ENCODE assay signal across 29 mouse cellular contexts in the genomic region with DNA sequence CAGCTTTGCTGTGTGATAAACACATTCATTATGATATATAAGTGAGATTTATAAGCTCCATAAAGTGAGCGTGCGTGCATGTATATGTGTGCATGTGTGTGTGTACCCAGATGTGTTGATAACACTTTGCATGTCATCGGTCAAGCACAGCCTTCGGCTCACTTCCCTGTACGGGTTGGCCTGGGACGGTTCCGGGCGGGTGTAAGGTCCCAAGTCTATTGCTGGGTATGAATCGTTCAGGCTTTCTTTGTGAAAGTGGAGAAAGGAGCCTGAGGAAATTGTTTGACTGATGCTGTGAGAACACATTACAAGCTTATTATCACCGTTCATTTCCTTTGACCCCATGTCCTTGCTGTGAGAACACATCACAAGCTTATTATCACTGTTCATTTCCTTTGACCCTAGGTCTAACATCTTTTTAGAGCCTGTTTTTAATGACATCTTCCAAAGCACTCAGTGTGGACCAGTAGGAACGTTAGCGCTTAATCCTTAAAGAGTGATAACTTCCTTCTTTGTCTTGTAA. TPM values are rescaled to one million over a fixed set of nuclear protein-coding genes. Genes with fewer than 3 reads are reported as not detected.
DNase-seq lines count a peak whose midpoint lies in the region; ATAC-seq and TF ChIP-seq lines count a peak whose summit lies in the region.
"Had no signal": no experiment of that assay in that cellular context is flagged by ENCODE, and none has a peak within 500 bp of the region (broad histone marks: within the 10 kb centered on the region; RNA-seq: fewer than 3 reads in every experiment).

No protein-coding gene starts in this region.

- no peaks in the 10 kb centered on the region for H3K9me3 ChIP-seq in forebrain, postnatal 0 days (ENCODE audit: low read length)
- no peaks in the 10 kb centered on the region for H3K9me3 ChIP-seq in forebrain, embryonic 15.5 days
- no peaks in the 10 kb centered on the region for H3K9me3 ChIP-seq in kidney, embryonic 14.5 days (ENCODE audit: control insufficient read depth, low read length)
- no peaks in the 10 kb centered on the region for H3K9me3 ChIP-seq in lung, embryonic 15.5 days
- H3K9me3 ChIP-seq in stomach, embryonic 16.5 days (replicated peaks; ENCODE audit: control insufficient read depth, low read length), result no peaks in the 10 kb centered on the region
- H3K9me3 ChIP-seq: embryonic facial prominence, embryonic 15.5 days; heart, embryonic 10.5 days; limb, embryonic 12.5 days had no signal

- no peak overlapping the region for H3K9ac ChIP-seq in forebrain, postnatal 0 days
- H3K9ac ChIP-seq in forebrain, embryonic 15.5 days (replicated peaks), result no peak overlapping the region
- no peak overlapping the region for H3K9ac ChIP-seq in kidney, embryonic 14.5 days (ENCODE audit: low read depth, low read length)
- no peak overlapping the region for H3K9ac ChIP-seq in lung, embryonic 15.5 days
- H3K9ac ChIP-seq in stomach, embryonic 16.5 days (ENCODE audit: low read length), result no peak overlapping the region
- H3K9ac ChIP-seq: embryonic facial prominence, embryonic 15.5 days; hindbrain, embryonic 14.5 days; limb, embryonic 12.5 days had no signal

- DNase-seq in forebrain, postnatal 0 days, result no peak
- peak; percentile 12 for DNase-seq in kidney, adult 9 months
- no peak for DNase-seq in lung, postnatal 36 days
- DNase-seq: cerebellum, adult 9-11 months; gastrocnemius, adult 2 months; heart, postnatal 36 days; kidney, adult 18-20 months; kidney, postnatal 36 days; thymus, postnatal 14 days had no signal

- no peaks in the 10 kb centered on the region for H3K27me3 ChIP-seq in forebrain, postnatal 0 days (ENCODE audit: insufficient read depth, low read length)
- no peaks in the 10 kb centered on the region for H3K27me3 ChIP-seq in forebrain, embryonic 15.5 days
- no peaks in the 10 kb centered on the region for H3K27me3 ChIP-seq in kidney, embryonic 14.5 days (ENCODE audit: control insufficient read depth, insufficient read depth, low read length)
- no peaks in the 10 kb centered on the region for H3K27me3 ChIP-seq in lung, embryonic 15.5 days
- no peaks in the 10 kb centered on the region for H3K27me3 ChIP-seq in stomach, embryonic 16.5 days (ENCODE audit: control insufficient read depth, insufficient read depth, low read length)
- H3K27me3 ChIP-seq: embryonic facial prominence, embryonic 15.5 days; limb, embryonic 12.5 days had no signal

- H3K4me3 ChIP-seq in forebrain, postnatal 0 days (ENCODE audit: low read depth, low read length), result no peak overlapping the region
- no peak overlapping the region for H3K4me3 ChIP-seq in forebrain, embryonic 15.5 days
- H3K4me3 ChIP-seq in kidney, embryonic 14.5 days (ENCODE audit: low read length), result no peak overlapping the region
- H3K4me3 ChIP-seq in lung, embryonic 15.5 days, result no peak overlapping the region
- no peak overlapping the region for H3K4me3 ChIP-seq in stomach, embryonic 16.5 days (replicated peaks; ENCODE audit: low read length)
- H3K4me3 ChIP-seq: embryonic facial prominence, embryonic 15.5 days; gastrocnemius, adult 2 months; heart, embryonic 10.5 days; limb, embryonic 12.5 days had no signal

- no peaks in the 10 kb centered on the region for H3K36me3 ChIP-seq in forebrain, postnatal 0 days (ENCODE audit: insufficient read depth)
- no peaks in the 10 kb centered on the region for H3K36me3 ChIP-seq in forebrain, embryonic 15.5 days
- H3K36me3 ChIP-seq in kidney, embryonic 14.5 days (ENCODE audit: control insufficient read depth, insufficient read depth, low read length), result no peaks in the 10 kb centered on the region
- H3K36me3 ChIP-seq in lung, embryonic 15.5 days, result no peaks in the 10 kb centered on the region
- H3K36me3 ChIP-seq in stomach, embryonic 16.5 days (ENCODE audit: control insufficient read depth, insufficient read depth, low read length), result no peaks in the 10 kb centered on the region
- H3K36me3 ChIP-seq: embryonic facial prominence, embryonic 15.5 days; heart, embryonic 10.5 days; limb, embryonic 12.5 days had no signal

- WGBS in forebrain, postnatal 0 days, result 76% methylated on average over 12 of the region's 12 CpGs
- WGBS in forebrain, embryonic 15.5 days, result 72% methylated on average over 12 of the region's 12 CpGs
- WGBS in kidney, embryonic 14.5 days, result 82% methylated on average over 12 of the region's 12 CpGs
- WGBS in lung, embryonic 15.5 days, result 44% methylated on average over 12 of the region's 12 CpGs
- WGBS in stomach, embryonic 16.5 days, result 67% methylated on average over 12 of the region's 12 CpGs

- no peak overlapping the region for H3K4me2 ChIP-seq in forebrain, postnatal 0 days (ENCODE audit: low read depth)
- no peak overlapping the region for H3K4me2 ChIP-seq in forebrain, embryonic 15.5 days (replicated peaks)
- no peak overlapping the region for H3K4me2 ChIP-seq in kidney, embryonic 14.5 days (replicated peaks; ENCODE audit: low read depth, low read length)
- H3K4me2 ChIP-seq in lung, embryonic 15.5 days, result no peak overlapping the region
- no peak overlapping the region for H3K4me2 ChIP-seq in stomach, embryonic 16.5 days (ENCODE audit: low read depth, low read length)
- H3K4me2 ChIP-seq: embryonic facial prominence, embryonic 15.5 days; hindbrain, embryonic 14.5 days; limb, embryonic 12.5 days; midbrain, embryonic 11.5 days had no signal

- no peaks in the 10 kb centered on the region for H3K4me1 ChIP-seq in forebrain, postnatal 0 days (ENCODE audit: insufficient read depth)
- no peaks in the 10 kb centered on the region for H3K4me1 ChIP-seq in forebrain, embryonic 15.5 days
- no peaks in the 10 kb centered on the region for H3K4me1 ChIP-seq in kidney, embryonic 14.5 days (ENCODE audit: control insufficient read depth, insufficient read depth, low read length)
- peaks cover 27% of the 10 kb centered on the region for H3K4me1 ChIP-seq in lung, embryonic 15.5 days
- no peaks in the 10 kb centered on the region for H3K4me1 ChIP-seq in stomach, embryonic 16.5 days (ENCODE audit: control insufficient read depth, insufficient read depth, low read length)
- H3K4me1 ChIP-seq: embryonic facial prominence, embryonic 15.5 days; limb, embryonic 12.5 days had no signal

- H3K27ac ChIP-seq in forebrain, postnatal 0 days (ENCODE audit: low read depth, low read length), result no peak overlapping the region
- H3K27ac ChIP-seq in forebrain, embryonic 15.5 days (replicated peaks), result no peak overlapping the region
- H3K27ac ChIP-seq in kidney, embryonic 14.5 days (ENCODE audit: low read depth, low read length), result no peak overlapping the region
- peak overlapping the region; percentile 72 for H3K27ac ChIP-seq in lung, embryonic 15.5 days
- H3K27ac ChIP-seq in stomach, embryonic 16.5 days (ENCODE audit: low read length), result peak overlapping the region; percentile 23; the same call in 1 of the 2 replicates
- H3K27ac ChIP-seq: embryonic facial prominence, embryonic 15.5 days; gastrocnemius, adult 2 months; heart, embryonic 10.5 days; hindbrain, embryonic 14.5 days; limb, embryonic 12.5 days had no signal

- ATAC-seq in forebrain, postnatal 0 days, result peak; percentile 14; the same call in 1 of the 2 replicates
- no peak for ATAC-seq in forebrain, embryonic 15.5 days (replicated peaks)
- ATAC-seq in kidney, embryonic 14.5 days (ENCODE audit: low FRiP score, low TSS enrichment), result no peak
- no peak; the same call in 1 of the 2 replicates for ATAC-seq in lung, embryonic 15.5 days (ENCODE audit: borderline replicate concordance, extremely low read depth, low FRiP score, low TSS enrichment)
- ATAC-seq in stomach, embryonic 16.5 days (ENCODE audit: insufficient read depth, low FRiP score), result no peak
- ATAC-seq: CD4-positive, CD25-positive, alpha-beta regulatory T cell, adult 4 months; inflammation-experienced regulatory T-cells, adult 6 months had no signal

- TF ChIP-seq CTCF in forebrain, postnatal 0 days (IDR thresholded peaks at IDR 0.05; ENCODE audit: low read depth), result no peak

RNA-seq across cellular contexts. Expression of gene P2ry14, which starts 14.4 kb away (rescaled TPM):
- total RNA-seq in forebrain, postnatal 0 days (2014; rRNA removed), result 2.2 and 2.6 TPM in 2 replicates
- polyA plus RNA-seq in forebrain, postnatal 0 days (2015; fragmentation: Nextera tagmentation; extraction: Ambion mirVana), result 3.2 TPM in 2 replicates
- 3.0 and 3.5 TPM in 2 replicates for polyA plus RNA-seq in forebrain, embryonic 15.5 days (2015; fragmentation: Nextera tagmentation; extraction: Ambion mirVana)
- polyA plus RNA-seq in kidney, embryonic 14.5 days (2014; fragmentation: Nextera tagmentation; extraction: Ambion mirVana), result 1.8 and 2.3 TPM in 2 replicates
- 19.1 and 24.7 TPM in 2 replicates for polyA plus RNA-seq in lung, embryonic 15.5 days (2015; fragmentation: Nextera tagmentation; extraction: Ambion mirVana)
- polyA plus RNA-seq in stomach, embryonic 16.5 days (2015; fragmentation: Nextera tagmentation; extraction: Ambion mirVana), result 6.3 and 6.8 TPM in 2 replicates

RNA-seq across cellular contexts. Expression of gene Gpr171, which starts 37.4 kb away (rescaled TPM):
- not detected in 2 replicates for total RNA-seq in forebrain, postnatal 0 days (2014; rRNA removed)
- polyA plus RNA-seq in forebrain, postnatal 0 days (2015; fragmentation: Nextera tagmentation; extraction: Ambion mirVana), result 0.08 and 0.24 TPM in 2 replicates
- polyA plus RNA-seq in forebrain, embryonic 15.5 days (2015; fragmentation: Nextera tagmentation; extraction: Ambion mirVana), result 0.96 and 1.0 TPM in 2 replicates
- 0.58 and 1.3 TPM in 2 replicates for polyA plus RNA-seq in kidney, embryonic 14.5 days (2014; fragmentation: Nextera tagmentation; extraction: Ambion mirVana)
- polyA plus RNA-seq in lung, embryonic 15.5 days (2015; fragmentation: Nextera tagmentation; extraction: Ambion mirVana), result 0.92 and 1.3 TPM in 2 replicates
- polyA plus RNA-seq in stomach, embryonic 16.5 days (2015; fragmentation: Nextera tagmentation; extraction: Ambion mirVana), result 0.81 and 1.0 TPM in 2 replicates
- total RNA-seq: gastrocnemius, adult 2 months; left cerebral cortex, postnatal 14 days; midbrain, postnatal 0 days had no signal
- polyA plus RNA-seq: frontal cortex, adult 2 months had no signal

RNA-seq across cellular contexts. Expression of gene Gpr87, which starts 55.9 kb away (rescaled TPM):
- total RNA-seq in forebrain, postnatal 0 days (2014; rRNA removed), result not detected in 2 replicates
- polyA plus RNA-seq in forebrain, postnatal 0 days (2015; fragmentation: Nextera tagmentation; extraction: Ambion mirVana), result not detected in 2 replicates
- polyA plus RNA-seq in forebrain, embryonic 15.5 days (2015; fragmentation: Nextera tagmentation; extraction: Ambion mirVana), result 0.15 TPM in 1 of 2 replicates, not detected in the other
- 0.34 TPM in 1 of 2 replicates, not detected in the other for polyA plus RNA-seq in kidney, embryonic 14.5 days (2014; fragmentation: Nextera tagmentation; extraction: Ambion mirVana)
- polyA plus RNA-seq in lung, embryonic 15.5 days (2015; fragmentation: Nextera tagmentation; extraction: Ambion mirVana), result 0.21 and 0.29 TPM in 2 replicates
- 18.6 and 33.6 TPM in 2 replicates for polyA plus RNA-seq in stomach, embryonic 16.5 days (2015; fragmentation: Nextera tagmentation; extraction: Ambion mirVana)
- total RNA-seq: adrenal gland, postnatal 25 days; gastrocnemius, adult 2 months; gastrocnemius, postnatal 4 days; heart, postnatal 36 days; left cerebral cortex, postnatal 14 days; megakaryocyte progenitor cell, adult 5-6 weeks; neutrophil, adult 5-6 weeks had no signal
- polyA plus RNA-seq: CD4-positive, CD25-positive, alpha-beta regulatory T cell, adult 4 months; frontal cortex, adult 2 months; hindbrain, embryonic 14.5 days; inflammation-experienced regulatory T-cells, adult 6 months; liver, embryonic 16.5 days; midbrain, postnatal 0 days; small intestine, adult 2 months had no signal

Comparison
In these comparisons a context has a peak if more than half of its experiments do, and no peak if none do; other contexts are left out.
1. H3K27ac ChIP-seq: peak in lung, embryonic 15.5 days (single experiment) and stomach, embryonic 16.5 days (single experiment); none in forebrain, postnatal 0 days (single experiment), forebrain, embryonic 15.5 days (single experiment) and kidney, embryonic 14.5 days (single experiment).
2. RNA of gene Gpr87, which starts 55.9 kb away (polyA plus RNA-seq): 18.6 to 33.6 TPM in stomach, embryonic 16.5 days; 0.34 TPM in kidney, embryonic 14.5 days, 0.21 to 0.29 TPM in lung, embryonic 15.5 days, 0.15 TPM in forebrain, embryonic 15.5 days and not detected in forebrain, postnatal 0 days; every median in the first group is over 10 times any median in the second.